Comparison of ENCODE assay signal across 1 mouse cellular context in the genomic region with DNA sequence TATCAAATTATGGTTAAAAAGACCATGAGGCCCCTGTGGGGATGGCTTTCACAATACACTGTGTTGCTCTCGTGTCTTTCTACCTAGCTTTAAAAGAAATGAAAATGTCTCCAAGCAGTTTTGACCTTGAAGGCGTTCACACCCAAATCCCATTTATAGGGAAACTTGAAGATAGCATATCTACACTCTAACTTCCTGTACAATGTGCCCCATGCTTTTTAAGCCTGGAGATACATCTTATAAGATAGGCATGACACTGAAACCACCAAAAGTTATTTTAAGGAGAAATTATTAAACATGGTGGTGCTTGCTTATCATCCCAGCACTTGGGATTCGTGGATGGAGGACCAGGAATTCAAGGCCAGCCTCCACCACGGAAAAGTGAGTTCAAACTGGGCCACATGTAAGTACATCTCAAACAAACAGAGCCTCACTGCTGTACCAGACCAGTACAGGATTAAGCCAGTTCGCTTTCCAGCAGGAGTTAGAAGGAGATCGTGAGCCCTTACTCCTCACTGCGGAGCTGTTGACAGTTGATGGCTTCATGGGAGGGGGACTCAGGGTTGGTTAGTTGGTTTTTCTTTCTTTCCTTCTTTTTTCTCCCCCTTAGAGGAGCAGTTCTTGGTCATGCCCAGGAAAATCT.
TF ChIP-seq lines count a peak whose summit lies in the region.

No protein-coding gene starts in this region.

TF ChIP-seq in MEL, 35 proteins besides CTCF, POLR2A, EP300 and RAD21 (continued from another document):
- TF ChIP-seq RCOR1 (IDR thresholded peaks at IDR 0.05; ENCODE audit: low read depth, low read length), result peak; percentile 57; the same call in 1 of the 2 replicates
- peak; percentile 37; the same call in 1 of the 2 replicates for TF ChIP-seq ETS1 (IDR thresholded peaks at IDR 0.05; ENCODE audit: low read depth, low read length)
- no peak for TF ChIP-seq JUND (IDR thresholded peaks at IDR 0.05; ENCODE audit: low read depth, low read length)
- TF ChIP-seq E2F4 (IDR thresholded peaks at IDR 0.05; ENCODE audit: borderline replicate concordance, low read depth, low read length), result no peak
- TF ChIP-seq USF2 (IDR thresholded peaks at IDR 0.05; ENCODE audit: borderline replicate concordance in 1 of 2, insufficient read depth in 1 of 2, low read depth in 1 of 2, low read length in 2 of 2), result no peak
- peak; percentile 70 for TF ChIP-seq GATA1 (IDR thresholded peaks at IDR 0.05; ENCODE audit: low read depth, low read length)
- 0 out of 2 replicates have a peak, but pooled peaks have one; percentile 13 for TF ChIP-seq HCFC1 (IDR thresholded peaks at IDR 0.05; ENCODE audit: low read depth, low read length)
